Mouse (Mus musculus): ENCODE measurements around the gene Fam161a.

- TF ChIP-seq GATA1 (IDR thresholded peaks at IDR 0.05; ENCODE audit: borderline replicate concordance, low read length) (no peak), FLI1 (IDR thresholded peaks at IDR 0.05; ENCODE audit: low read length) (no peak)
Observed at GRCm38 (mm10) chr11:22985510-22985909, 21.8 kb upstream of the Fam161a start.
